Mouse (Mus musculus): ENCODE data around the gene Trim10. TPM values are rescaled to one million over a fixed set of nuclear protein-coding genes. Genes with fewer than 3 reads are reported as not detected.

The Trim10 gene
- polyA plus RNA-seq, 1 experiment from 2014 or later = 5.2 TPM

DNA sequence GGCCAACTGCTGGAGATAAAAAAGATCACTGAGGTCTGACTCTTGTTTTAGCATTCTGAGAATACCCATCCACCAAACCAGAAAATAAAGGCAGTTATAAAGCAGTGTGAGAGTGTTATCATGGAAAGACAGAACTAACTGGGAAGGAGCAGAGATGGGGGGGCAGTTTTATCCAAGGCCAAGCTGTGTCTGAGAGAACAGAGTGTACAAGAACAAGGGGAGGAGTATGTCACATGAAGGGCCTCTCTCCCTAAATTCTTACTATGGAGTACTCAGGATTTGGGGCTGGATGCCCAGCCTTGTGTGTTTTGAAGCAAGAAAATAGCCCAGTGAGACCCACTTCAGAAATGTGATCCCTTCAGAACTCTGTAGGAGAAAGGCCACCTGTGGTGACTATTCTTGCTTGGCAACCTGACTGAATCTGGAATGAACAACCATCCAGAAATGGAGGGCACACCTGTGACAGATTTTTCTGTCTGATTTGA lies 28.4 kb upstream of the Trim10 start:
- Histone ChIP-seq H3K9me3 (no peaks in the 10 kb centered on the region), H3K9ac (no peak overlapping the region), H3K4me3 (replicated peaks) (no peak overlapping the region), H3K27me3 (replicated peaks) (no peaks in the 10 kb centered on the region), H3K36me3 (no peaks in the 10 kb centered on the region), H3K27ac (no peak overlapping the region), H3K4me1 (replicated peaks) (peaks cover 9% of the 10 kb centered on the region; the same call in 1 of the 2 replicates), H3K4me2 (replicated peaks) (no peak overlapping the region)
- no peak for ATAC-seq

DNA sequence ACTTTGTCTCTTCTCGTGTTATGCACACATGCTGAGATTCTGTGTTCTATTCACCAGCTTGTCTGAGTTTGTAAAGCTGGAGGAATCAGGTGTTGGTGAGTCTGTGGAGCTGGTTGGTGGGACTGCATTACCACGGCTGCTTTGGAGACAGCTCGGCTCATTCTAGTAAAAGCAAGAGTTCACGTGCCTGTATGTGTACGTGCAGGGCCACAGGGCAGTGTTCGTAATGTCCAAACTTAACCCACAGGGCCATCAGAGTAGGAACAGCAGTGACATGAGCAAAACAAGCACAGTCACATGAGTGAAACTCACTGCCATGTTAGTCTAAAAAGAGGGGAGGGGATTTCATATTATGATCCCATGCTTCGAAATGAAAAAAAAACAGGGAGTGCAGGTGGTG lies 25.7 kb upstream of the Trim10 start:
- H3K4me2 ChIP-seq (replicated peaks) = no peak overlapping the region
- H3K4me1 ChIP-seq (replicated peaks) = 0 out of 2 replicates have a peak, but pooled peaks cover 3% of the 10 kb centered on the region
- H3K4me3 ChIP-seq (replicated peaks) = no peak overlapping the region
- H3K27me3 ChIP-seq (replicated peaks) = no peaks in the 10 kb centered on the region
- no peaks in the 10 kb centered on the region for H3K9me3 ChIP-seq
- H3K27ac ChIP-seq = no peak overlapping the region
- WGBS = 82% methylated on average over 7 of the region's 7 CpGs
- no peaks in the 10 kb centered on the region for H3K36me3 ChIP-seq
- no peak for ATAC-seq
- no peak overlapping the region for H3K9ac ChIP-seq

DNA sequence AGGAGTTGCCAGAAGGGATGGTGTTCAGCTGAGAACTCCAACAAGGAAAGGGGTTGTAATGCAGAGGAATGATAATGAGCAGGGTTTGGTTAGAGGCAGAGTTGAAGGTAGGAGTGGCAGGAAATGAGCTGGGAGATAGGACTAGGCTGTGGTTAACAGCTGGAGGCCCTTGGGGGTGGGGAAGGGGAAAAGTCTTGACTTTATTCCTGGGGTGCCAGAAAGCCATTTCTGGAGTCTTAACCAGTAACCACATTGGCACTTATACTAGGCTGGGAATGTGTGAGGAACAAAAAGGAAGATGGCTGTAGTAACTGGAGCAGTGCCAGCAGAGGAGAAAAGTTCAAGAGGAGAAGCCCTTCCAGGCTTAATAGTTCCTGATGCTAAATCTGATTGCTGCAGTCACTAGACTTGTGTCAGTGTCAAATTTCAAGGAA lies 25.1 kb upstream of the Trim10 start:
- H3K27me3 ChIP-seq (replicated peaks) = no peaks in the 10 kb centered on the region
- 0 out of 2 replicates have a peak, but pooled peaks cover 3% of the 10 kb centered on the region for H3K4me1 ChIP-seq (replicated peaks)
- ATAC-seq = peak; percentile 81
- no peak overlapping the region for H3K4me3 ChIP-seq (replicated peaks)
- H3K9ac ChIP-seq = no peak overlapping the region
- no peaks in the 10 kb centered on the region for H3K9me3 ChIP-seq
- no peak overlapping the region for H3K27ac ChIP-seq
- H3K4me2 ChIP-seq (replicated peaks) = no peak overlapping the region
- H3K36me3 ChIP-seq = no peaks in the 10 kb centered on the region

DNA sequence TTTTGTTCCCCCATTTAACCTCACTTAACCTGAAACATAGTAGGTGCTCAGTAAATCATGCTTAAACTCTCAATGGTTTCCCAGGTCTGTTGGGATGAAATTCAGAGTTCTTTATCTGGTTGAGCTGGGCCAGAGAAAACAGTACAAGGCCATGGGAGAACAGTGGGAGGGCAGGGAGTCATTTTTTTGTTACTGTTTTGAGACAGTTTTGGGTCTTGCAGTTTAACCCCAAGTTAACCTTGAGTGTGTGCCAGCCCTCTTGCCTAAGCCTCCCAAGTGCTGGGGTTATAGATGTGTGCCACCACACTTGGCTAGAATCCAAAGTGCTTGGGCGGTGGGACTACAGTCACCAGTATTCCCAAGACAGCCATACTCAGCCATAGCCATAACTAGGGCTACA lies 24.6 kb upstream of the Trim10 start:
- WGBS = 76% methylated on average over 1 of the region's 1 CpGs
- H3K27ac ChIP-seq = no peak overlapping the region
- ATAC-seq = no peak

DNA sequence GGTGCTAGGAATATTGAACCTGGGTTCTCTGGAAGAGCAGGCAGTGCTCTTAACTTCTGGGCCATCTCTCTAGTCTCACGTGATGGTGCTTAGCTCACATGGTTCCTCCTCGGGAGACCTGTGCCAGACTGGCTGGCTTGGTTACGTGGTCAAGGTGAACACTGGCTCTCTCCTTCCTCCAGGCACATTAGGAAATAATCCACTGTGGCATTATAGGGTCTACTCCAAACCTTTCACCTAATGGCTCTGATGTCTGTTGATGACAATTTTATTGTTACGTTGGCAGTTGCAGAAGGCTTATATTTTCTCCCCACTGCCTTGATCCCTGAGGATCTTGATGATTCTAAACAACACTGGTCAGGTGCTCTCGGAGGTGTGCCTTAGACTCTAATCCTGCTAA lies 20.5 kb upstream of the Trim10 start:
- Histone ChIP-seq H3K27me3 (replicated peaks) (no peaks in the 10 kb centered on the region), H3K4me1 (replicated peaks) (peaks cover 12% of the 10 kb centered on the region), H3K9ac (no peak overlapping the region), H3K36me3 (peaks cover 15% of the 10 kb centered on the region; the same call in 1 of the 2 replicates), H3K4me3 (replicated peaks) (no peak overlapping the region), H3K4me2 (replicated peaks) (no peak overlapping the region), H3K9me3 (no peaks in the 10 kb centered on the region), H3K27ac (no peak overlapping the region)
- 80% methylated on average over 5 of the region's 5 CpGs for WGBS
- no peak for ATAC-seq

More for the DNA sequence above, 24.6 kb upstream of the Trim10 start:
- Histone ChIP-seq H3K4me1 (replicated peaks) (0 out of 2 replicates have a peak, but pooled peaks cover 3% of the 10 kb centered on the region), H3K9me3 (no peaks in the 10 kb centered on the region), H3K9ac (no peak overlapping the region), H3K36me3 (no peaks in the 10 kb centered on the region), H3K4me3 (replicated peaks) (no peak overlapping the region), H3K4me2 (replicated peaks) (no peak overlapping the region), H3K27me3 (replicated peaks) (no peaks in the 10 kb centered on the region)

DNA sequence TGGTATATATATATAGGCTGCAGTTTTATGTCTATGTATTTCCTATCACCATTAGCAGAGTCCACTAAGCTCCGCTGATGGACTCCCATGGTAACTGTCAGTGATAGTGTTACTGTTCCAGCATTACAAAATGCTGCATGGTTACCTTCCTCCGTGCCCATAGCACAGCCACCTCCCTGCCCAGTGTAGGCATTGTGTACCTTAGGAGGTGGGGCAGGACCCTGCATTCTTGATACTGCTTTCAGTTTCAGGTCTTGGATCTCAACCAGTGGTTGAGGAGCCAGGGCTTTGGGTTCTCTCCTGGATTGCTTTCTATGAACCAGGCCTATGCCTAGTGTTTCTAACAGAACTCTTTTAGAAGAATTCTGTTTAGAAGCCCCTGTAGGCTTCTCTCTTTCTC lies 19.4 kb upstream of the Trim10 start:
- ATAC-seq = peak; percentile 57
- Histone ChIP-seq H3K27me3 (replicated peaks) (no peaks in the 10 kb centered on the region), H3K4me3 (replicated peaks) (no peak overlapping the region), H3K9me3 (no peaks in the 10 kb centered on the region), H3K9ac (no peak overlapping the region), H3K27ac (no peak overlapping the region), H3K4me1 (replicated peaks) (peaks cover 12% of the 10 kb centered on the region), H3K4me2 (replicated peaks) (no peak overlapping the region), H3K36me3 (peaks cover 20% of the 10 kb centered on the region; the same call in 1 of the 2 replicates)
- 62% methylated on average over 2 of the region's 2 CpGs for WGBS

DNA sequence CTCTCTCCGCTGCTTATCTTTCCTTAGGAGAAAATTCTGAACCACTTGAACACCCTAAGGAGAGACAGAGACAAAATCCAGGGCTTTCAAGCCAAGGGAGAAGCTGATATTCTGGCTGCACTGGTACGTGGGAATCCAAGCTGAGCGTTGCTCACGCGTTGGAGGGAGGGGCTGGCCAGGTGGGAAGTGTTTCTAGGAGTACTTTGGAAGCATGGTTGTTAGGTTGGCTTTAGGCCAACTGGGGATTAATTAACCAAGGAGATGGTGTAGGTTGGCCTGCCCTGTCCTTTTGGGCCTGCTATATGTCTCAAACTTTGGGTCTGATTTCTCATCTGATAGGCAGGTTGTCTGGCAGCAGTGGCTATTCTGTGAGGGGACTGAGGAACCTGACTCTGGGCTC lies 18.2 kb upstream of the Trim10 start:
- H3K4me1 ChIP-seq (replicated peaks) = peaks cover 12% of the 10 kb centered on the region
- WGBS = 53% methylated on average over 5 of the region's 5 CpGs
- H3K4me2 ChIP-seq (replicated peaks) = no peak overlapping the region
- peaks cover 20% of the 10 kb centered on the region; the same call in 1 of the 2 replicates for H3K36me3 ChIP-seq
- no peak overlapping the region for H3K27ac ChIP-seq
- H3K27me3 ChIP-seq (replicated peaks) = no peaks in the 10 kb centered on the region
- no peak overlapping the region for H3K4me3 ChIP-seq (replicated peaks)
- peak; percentile 69 for ATAC-seq
- no peak overlapping the region for H3K9ac ChIP-seq
- H3K9me3 ChIP-seq = no peaks in the 10 kb centered on the region

DNA sequence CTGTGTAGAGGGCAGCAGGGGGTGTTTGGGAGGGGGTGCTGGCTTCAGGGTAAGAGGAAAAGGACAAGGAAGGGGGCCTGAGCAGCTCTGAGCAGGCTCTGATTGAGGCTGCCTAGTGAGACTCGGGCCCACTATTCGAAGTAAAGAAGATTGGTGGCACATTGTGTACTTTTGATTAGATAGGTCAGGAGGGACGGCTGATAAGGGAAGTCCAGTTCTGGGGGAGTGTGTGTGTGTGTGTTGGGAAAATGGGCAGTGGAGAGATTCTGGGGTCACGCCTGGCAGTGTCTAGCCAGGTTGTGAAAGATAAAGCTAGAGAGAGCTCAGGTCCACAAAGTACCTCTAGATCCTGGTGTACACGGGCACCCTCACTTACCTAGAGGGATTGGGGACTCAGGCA lies 17.7 kb upstream of the Trim10 start:
- no peak overlapping the region for H3K27ac ChIP-seq
- no peak overlapping the region for H3K4me3 ChIP-seq (replicated peaks)
- H3K36me3 ChIP-seq = peaks cover 22% of the 10 kb centered on the region
- peak; percentile 21 for ATAC-seq
- no peak overlapping the region for H3K4me2 ChIP-seq (replicated peaks)
- peaks cover 12% of the 10 kb centered on the region for H3K4me1 ChIP-seq (replicated peaks)
- H3K9ac ChIP-seq = no peak overlapping the region
- H3K27me3 ChIP-seq (replicated peaks) = no peaks in the 10 kb centered on the region
- 71% methylated on average over 5 of the region's 5 CpGs for WGBS
- H3K9me3 ChIP-seq = no peaks in the 10 kb centered on the region

DNA sequence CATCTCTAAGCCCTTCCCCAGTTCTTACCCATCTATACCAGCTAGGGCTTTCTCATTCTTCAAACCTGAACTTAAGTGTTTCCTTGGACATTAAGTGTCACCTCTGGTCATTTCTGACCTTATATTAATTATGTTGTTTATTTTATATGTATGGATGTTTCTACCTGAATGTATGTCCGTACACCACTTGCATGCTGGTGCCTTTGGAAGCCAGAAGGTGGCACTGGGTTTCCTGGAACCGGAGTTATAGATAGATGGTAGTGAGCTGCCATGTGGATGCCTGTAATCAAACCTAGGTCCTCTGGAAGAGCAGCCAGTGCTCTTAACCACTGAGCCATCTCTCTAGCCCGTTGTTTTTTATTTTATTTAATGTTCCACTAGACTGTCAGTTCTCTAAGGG lies 13.9 kb upstream of the Trim10 start:
- Histone ChIP-seq H3K9ac (no peak overlapping the region), H3K4me1 (replicated peaks) (peaks cover 10% of the 10 kb centered on the region), H3K4me2 (replicated peaks) (no peak overlapping the region), H3K27ac (no peak overlapping the region), H3K9me3 (no peaks in the 10 kb centered on the region), H3K36me3 (peaks cover 36% of the 10 kb centered on the region), H3K27me3 (replicated peaks) (no peaks in the 10 kb centered on the region), H3K4me3 (replicated peaks) (no peak overlapping the region)
- no peak for ATAC-seq
- 92% methylated on average over 3 of the region's 3 CpGs for WGBS

DNA sequence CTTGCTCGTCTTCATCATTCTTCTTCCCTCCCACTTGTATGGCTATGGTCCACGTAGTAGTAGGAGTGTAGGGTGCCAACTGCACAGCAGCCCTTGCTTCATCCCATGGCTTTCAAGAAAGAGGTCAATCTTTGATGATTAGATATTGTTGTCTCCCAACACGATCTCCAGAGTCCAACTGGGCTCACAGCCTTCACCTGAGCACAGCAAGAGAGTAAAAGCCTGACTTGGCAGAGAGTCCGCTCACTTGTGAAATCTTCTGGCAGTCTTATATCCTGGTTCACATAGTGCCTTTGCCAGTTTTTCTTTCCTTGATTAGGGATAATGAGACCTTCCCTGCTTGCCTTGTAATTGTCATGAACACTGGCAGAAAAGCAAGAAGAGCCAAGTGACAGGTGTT lies 13.1 kb upstream of the Trim10 start:
- H3K9me3 ChIP-seq = no peaks in the 10 kb centered on the region
- no peak overlapping the region for H3K4me3 ChIP-seq (replicated peaks)
- no peak overlapping the region for H3K4me2 ChIP-seq (replicated peaks)
- no peak overlapping the region for H3K27ac ChIP-seq
- H3K9ac ChIP-seq = no peak overlapping the region
- H3K36me3 ChIP-seq = peaks cover 31% of the 10 kb centered on the region
- ATAC-seq = no peak
- H3K4me1 ChIP-seq (replicated peaks) = peaks cover 5% of the 10 kb centered on the region; the same call in 1 of the 2 replicates
- H3K27me3 ChIP-seq (replicated peaks) = no peaks in the 10 kb centered on the region
- WGBS = 91% methylated on average over 4 of the region's 4 CpGs

DNA sequence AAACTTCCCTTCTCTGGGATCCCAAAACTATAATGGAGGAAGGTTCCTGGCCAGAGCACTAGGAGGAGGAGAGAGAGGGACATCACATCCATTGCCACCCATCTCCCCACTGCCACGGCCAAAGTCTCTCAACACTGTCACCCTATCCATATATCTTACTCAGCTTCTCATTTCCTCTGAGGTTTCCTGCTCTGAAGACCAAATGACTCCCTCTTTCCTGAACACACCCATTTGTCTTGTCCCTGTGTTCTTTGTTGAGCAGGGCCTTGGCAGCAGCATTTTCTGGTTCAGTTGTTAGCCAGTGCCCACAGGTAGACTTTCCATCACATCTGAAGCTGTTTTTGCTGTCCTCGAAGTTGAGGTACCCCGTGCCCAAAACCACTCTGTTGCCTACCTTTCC lies 11.2 kb upstream of the Trim10 start:
- no peak overlapping the region for H3K27ac ChIP-seq
- no peak overlapping the region for H3K4me2 ChIP-seq (replicated peaks)
- H3K27me3 ChIP-seq (replicated peaks) = no peaks in the 10 kb centered on the region
- no peak for ATAC-seq
- no peak overlapping the region for H3K9ac ChIP-seq
- peaks cover 21% of the 10 kb centered on the region for H3K36me3 ChIP-seq
- 0 out of 2 replicates have a peak, but pooled peaks cover 3% of the 10 kb centered on the region for H3K4me1 ChIP-seq (replicated peaks)
- WGBS = 92% methylated on average over 3 of the region's 3 CpGs
- no peaks in the 10 kb centered on the region for H3K9me3 ChIP-seq
- H3K4me3 ChIP-seq (replicated peaks) = no peak overlapping the region

DNA sequence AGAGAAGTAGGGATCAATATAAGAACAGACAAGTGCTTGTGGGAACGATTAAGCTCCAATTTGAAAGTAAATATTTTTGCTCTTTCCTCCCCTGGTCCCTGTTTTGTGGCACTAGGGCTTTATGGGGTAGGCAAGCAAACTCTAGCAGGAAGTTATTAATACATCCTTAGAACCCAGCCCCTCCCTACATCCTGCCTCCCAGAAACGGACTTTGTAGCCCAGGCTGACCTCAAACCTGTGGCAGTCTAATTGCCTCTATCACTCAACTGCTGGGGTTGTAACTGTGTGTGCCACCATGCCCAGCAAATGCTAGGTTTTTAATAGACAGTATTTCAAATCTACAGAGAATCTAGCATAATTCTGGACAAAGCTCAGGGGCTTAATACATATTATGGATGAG lies 7.7 kb upstream of the Trim10 start:
- H3K27ac ChIP-seq = no peak overlapping the region
- no peak overlapping the region for H3K9ac ChIP-seq
- peak; percentile 86 for ATAC-seq
- WGBS = 35% methylated on average over 2 of the region's 2 CpGs
- H3K9me3 ChIP-seq = no peaks in the 10 kb centered on the region
- peaks cover 14% of the 10 kb centered on the region for H3K36me3 ChIP-seq
- H3K4me2 ChIP-seq (replicated peaks) = no peak overlapping the region
- H3K27me3 ChIP-seq (replicated peaks) = no peaks in the 10 kb centered on the region
- 0 out of 2 replicates have a peak, but pooled peaks cover 3% of the 10 kb centered on the region for H3K4me1 ChIP-seq (replicated peaks)
- no peak overlapping the region for H3K4me3 ChIP-seq (replicated peaks)

DNA sequence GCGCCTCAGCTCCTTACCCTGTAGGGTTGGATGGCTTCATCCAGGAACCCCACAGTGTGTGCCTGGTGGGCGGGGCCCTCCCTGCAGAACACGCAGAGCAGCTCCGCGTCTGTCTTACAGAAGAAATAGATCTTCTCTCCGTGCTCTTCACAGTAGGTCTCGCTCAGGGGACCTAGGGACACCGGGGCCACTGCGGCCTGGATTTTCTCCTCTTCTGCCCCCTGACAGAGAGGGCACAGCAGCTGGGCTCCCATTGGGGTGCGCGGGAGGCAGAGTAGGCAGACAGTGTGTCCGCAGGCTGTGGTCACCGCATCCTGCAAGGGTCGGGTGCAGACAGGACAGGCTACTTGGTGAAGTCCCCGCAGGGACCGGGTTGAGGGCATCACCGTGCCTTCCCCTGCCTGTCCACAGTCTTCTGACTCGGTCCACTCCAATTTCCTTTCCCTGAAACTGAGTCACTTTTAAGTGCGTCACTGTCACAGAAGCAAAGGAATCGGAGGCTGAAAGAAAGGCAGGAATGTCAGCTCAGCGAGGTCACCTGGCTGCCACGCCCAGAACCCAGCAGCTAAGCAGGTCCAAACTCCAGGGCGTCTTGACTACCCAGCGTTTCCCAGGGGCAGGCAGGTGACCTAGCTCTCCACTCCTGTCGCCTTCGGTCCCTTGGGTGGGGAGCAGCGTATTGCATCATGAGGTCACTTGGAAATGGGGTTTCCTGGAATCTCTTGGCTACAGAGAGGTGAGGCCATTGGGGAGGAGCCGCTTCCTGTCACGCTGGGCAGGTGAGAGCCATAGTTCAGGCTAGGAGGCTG lies 2.5 kb upstream of the Trim10 start, which contains the start of gene Trim15:
Gene Trim15 (minus strand): TSS at position 492 of the 809 bp plus-strand sequence.
- Histone ChIP-seq H3K36me3 (no peaks in the 10 kb centered on the region), H3K9me3 (no peaks in the 10 kb centered on the region), H3K9ac (peak within 1 kb of the TSS; percentile 43), H3K27me3 (replicated peaks) (0 out of 2 replicates have a peak, but pooled peaks cover 5% of the 10 kb centered on the region), H3K27ac (peak within 1 kb of the TSS; percentile 52), H3K4me1 (replicated peaks) (0 out of 2 replicates have a peak, but pooled peaks cover 2% of the 10 kb centered on the region), H3K4me3 (replicated peaks) (peak within 1 kb of the TSS; percentile 37), H3K4me2 (replicated peaks) (peak within 1 kb of the TSS; percentile 67)
- WGBS = 9% methylated on average over 29 of the region's 29 CpGs
- peak; percentile 95 for ATAC-seq

All from intestine, embryonic 15.5 days (tissue).